Mouse (Mus musculus) macrophage (primary cell): Measurements from ENCODE around the gene 2010111I01Rik. TPM values are rescaled to one million over a fixed set of nuclear protein-coding genes. Genes with fewer than 3 reads are reported as not detected.

ENCODE experiments used
- H3K27ac ChIP-seq: fragments of 350-480 bp; formaldehyde crosslinking; 2 replicates; pipeline ENCODE4 v1.9.0; 2021
- H3K36me3 ChIP-seq: fragments of 350-480 bp; formaldehyde crosslinking; 2 replicates; pipeline ENCODE4 v1.9.0; 2021; ENCODE audit errors: inconsistent target
- H3K4me3 ChIP-seq: fragments of 350-480 bp; formaldehyde crosslinking; 2 replicates; pipeline ENCODE4 v1.9.0; 2021; ENCODE audit errors: inconsistent target
- H3K79me2 ChIP-seq: fragments of 350-480 bp; formaldehyde crosslinking; 2 replicates; pipeline ENCODE4 v1.9.0; 2021; ENCODE audit errors: inconsistent target
- WGBS: methylation state at CpG from one replicate; pipeline ENCODE4 v1.1.7; 2026; ENCODE audit warnings: inconsistent platforms; ENCODE audit not compliant: missing documents; 5-methylcytosine and 5-hydroxymethylcytosine counted together
- polyA plus RNA-seq: library from polyadenylated mRNA; stranded (reverse); fragments of 250-400 nt; gene quantifications from 3 replicates; pipeline ENCODE4 v1.2.4, GENCODE M21; 2018; ENCODE audit warnings: inconsistent platforms

The 2010111I01Rik gene
- polyA plus RNA-seq, 1 experiment from 2014 or later, result 59.3 TPM

DNA sequence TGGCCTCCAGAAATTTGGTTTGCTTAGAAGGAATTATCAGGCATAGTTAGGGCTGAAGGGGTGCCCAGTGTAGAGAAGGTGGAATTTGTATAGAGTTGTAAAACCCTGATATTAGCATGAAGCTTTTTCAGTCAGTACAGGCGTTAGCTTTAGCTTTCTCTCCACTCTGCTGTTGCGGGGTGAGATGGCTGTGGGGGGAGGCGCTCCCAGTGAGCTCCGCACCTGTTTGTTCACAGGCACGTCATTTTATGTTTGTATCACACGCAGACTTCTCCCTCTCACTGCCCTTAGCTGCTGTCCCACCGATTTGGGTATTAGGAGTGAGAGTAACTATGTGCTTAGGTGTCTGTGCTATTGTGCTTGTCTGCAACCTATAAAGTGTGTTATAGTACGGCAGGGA lies 316.5 kb downstream of the 2010111I01Rik start:
- whole genome bisulfite sequencing, result 94% methylated on average over 6 of the region's 8 CpGs
- Histone ChIP-seq H3K36me3 (peaks cover 42% of the 10 kb centered on the region), H3K4me3 (no peak overlapping the region), H3K27ac (no peak overlapping the region), H3K79me2 (peaks cover 98% of the 10 kb centered on the region)

DNA sequence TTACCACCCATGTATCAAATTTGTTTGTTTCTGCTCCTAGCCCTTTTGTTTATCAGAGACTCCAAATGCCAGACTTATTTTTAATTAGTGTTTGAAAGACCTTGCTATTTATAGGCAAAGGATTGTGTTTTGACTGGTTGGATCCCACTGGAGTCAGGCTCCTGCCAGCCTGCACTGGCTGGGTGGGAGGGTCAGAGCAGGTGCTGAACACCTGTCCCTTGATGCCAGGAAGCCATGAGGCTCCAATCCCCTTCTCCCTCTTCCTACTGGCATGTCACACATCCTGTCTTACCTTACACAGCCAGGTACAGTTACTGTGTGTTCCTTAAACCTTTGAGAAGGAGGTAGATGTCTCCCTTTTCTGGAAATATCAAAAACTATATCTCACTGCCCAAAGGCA lies 318.5 kb downstream of the 2010111I01Rik start:
- Histone ChIP-seq H3K4me3 (no peak overlapping the region), H3K36me3 (peaks cover 62% of the 10 kb centered on the region), H3K79me2 (peaks cover 98% of the 10 kb centered on the region), H3K27ac (no peak overlapping the region)

GRCm38 (mm10) chr13:63284748-63285147 lies 320.1 kb downstream of the 2010111I01Rik start:
- Histone ChIP-seq H3K36me3 (peaks cover 77% of the 10 kb centered on the region), H3K79me2 (peaks cover 98% of the 10 kb centered on the region), H3K4me3 (no peak overlapping the region), H3K27ac (no peak overlapping the region)
- 71% methylated on average over 3 of the region's 3 CpGs for WGBS

- Histone ChIP-seq H3K27ac (no peak overlapping the region), H3K79me2 (peaks cover 98% of the 10 kb centered on the region), H3K4me3 (no peak overlapping the region), H3K36me3 (peaks cover 90% of the 10 kb centered on the region)
- WGBS, result 91% methylated on average over 11 of the region's 11 CpGs
These were observed 321.9 kb downstream of the 2010111I01Rik start for GRCm38 (mm10) chr13:63286483-63287102.

GRCm38 (mm10) chr13:63289152-63289551 lies 324.5 kb downstream of the 2010111I01Rik start:
- WGBS, result 94% methylated on average over 4 of the region's 4 CpGs
- Histone ChIP-seq H3K4me3 (no peak overlapping the region), H3K79me2 (peaks cover 98% of the 10 kb centered on the region), H3K27ac (no peak overlapping the region), H3K36me3 (peaks cover 78% of the 10 kb centered on the region)

DNA sequence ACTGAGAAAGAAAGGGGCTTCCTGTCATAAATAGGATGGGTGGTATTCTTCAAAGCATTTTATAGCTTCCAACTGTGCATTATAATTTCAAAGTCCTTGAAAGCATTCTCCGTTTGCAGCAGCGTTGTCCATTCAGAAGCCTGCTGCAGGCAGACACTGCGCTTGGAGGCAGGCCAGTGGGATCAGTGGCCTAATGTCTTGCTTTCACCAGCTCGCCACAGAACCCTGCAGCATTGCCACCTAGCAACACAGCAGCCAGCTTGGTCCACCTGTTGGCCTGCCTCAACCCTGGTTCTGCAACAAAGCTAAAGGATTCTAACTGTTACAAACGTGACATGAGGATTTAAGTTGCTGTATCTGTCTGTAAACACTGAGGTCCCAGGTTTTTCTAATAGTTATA lies 325.0 kb downstream of the 2010111I01Rik start:
- WGBS, result 96% methylated on average over 5 of the region's 5 CpGs
- Histone ChIP-seq H3K4me3 (no peak overlapping the region), H3K36me3 (peaks cover 82% of the 10 kb centered on the region)

GRCm38 (mm10) chr13:63290126-63290525 lies 325.4 kb downstream of the 2010111I01Rik start:
- peaks cover 82% of the 10 kb centered on the region for H3K36me3 ChIP-seq
- H3K79me2 ChIP-seq, result peaks cover 100% of the 10 kb centered on the region
- WGBS, result 94% methylated on average over 4 of the region's 4 CpGs
- no peak overlapping the region for H3K4me3 ChIP-seq
- H3K27ac ChIP-seq, result no peak overlapping the region

More for the DNA sequence above, 325.0 kb downstream of the 2010111I01Rik start:
- Histone ChIP-seq H3K79me2 (peaks cover 100% of the 10 kb centered on the region), H3K27ac (no peak overlapping the region)

- peaks cover 100% of the 10 kb centered on the region for H3K79me2 ChIP-seq
- no peak overlapping the region for H3K4me3 ChIP-seq
- H3K36me3 ChIP-seq, result peaks cover 85% of the 10 kb centered on the region
- H3K27ac ChIP-seq, result no peak overlapping the region
- WGBS, result 92% methylated on average over 6 of the region's 6 CpGs
These were observed 326.3 kb downstream of the 2010111I01Rik start for GRCm38 (mm10) chr13:63291016-63291415.

GRCm38 (mm10) chr13:63293647-63294046 lies 329.0 kb downstream of the 2010111I01Rik start:
- WGBS, result 98% methylated on average over 3 of the region's 3 CpGs
- H3K4me3 ChIP-seq, result no peak overlapping the region
- H3K79me2 ChIP-seq, result peaks cover 92% of the 10 kb centered on the region
- no peak overlapping the region for H3K27ac ChIP-seq
- H3K36me3 ChIP-seq, result peaks cover 86% of the 10 kb centered on the region

DNA sequence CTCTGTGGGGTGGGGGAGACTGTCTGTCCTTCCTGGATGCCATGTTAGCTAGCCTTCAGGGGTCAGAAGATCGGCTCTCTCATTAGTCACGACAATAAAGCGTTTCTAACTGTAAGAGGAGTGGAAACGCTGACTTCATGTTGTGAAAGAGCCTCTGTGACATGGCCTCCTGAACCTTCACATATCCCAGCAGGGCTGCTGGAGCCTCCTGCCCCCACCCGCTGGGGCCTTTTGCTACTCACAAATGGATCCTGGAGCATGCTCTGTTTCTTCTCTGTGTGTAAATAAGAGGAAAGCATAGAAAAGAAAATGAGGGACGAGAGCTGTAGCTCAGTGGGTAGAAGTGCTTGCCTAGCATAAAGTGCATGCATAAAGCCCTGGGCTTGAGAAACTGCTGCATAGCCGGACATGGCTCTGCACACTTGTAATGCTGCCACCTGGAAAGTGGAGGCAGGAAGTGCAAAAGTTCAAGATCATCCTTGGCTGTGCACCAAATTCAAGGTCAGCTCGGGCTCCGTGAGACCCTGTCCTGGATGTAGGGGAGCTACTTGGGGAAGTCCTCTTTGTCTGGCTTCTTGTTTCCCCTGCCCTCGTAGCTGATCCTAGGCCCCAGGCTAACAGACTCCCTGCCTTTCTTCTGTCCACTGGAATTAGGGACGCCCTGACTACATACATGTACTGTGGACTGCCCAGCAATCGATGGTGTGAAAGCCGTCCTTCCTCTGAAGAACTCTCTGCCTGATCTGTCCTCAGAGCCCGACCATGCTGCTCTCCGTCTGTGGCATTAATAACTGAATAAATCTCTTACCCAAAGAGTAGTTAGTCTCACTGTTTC lies 329.9 kb downstream of the 2010111I01Rik start:
- no peak overlapping the region for H3K27ac ChIP-seq
- H3K36me3 ChIP-seq, result peaks cover 86% of the 10 kb centered on the region
- peaks cover 82% of the 10 kb centered on the region for H3K79me2 ChIP-seq
- 78% methylated on average over 15 of the region's 15 CpGs for WGBS
- H3K4me3 ChIP-seq, result no peak overlapping the region

DNA sequence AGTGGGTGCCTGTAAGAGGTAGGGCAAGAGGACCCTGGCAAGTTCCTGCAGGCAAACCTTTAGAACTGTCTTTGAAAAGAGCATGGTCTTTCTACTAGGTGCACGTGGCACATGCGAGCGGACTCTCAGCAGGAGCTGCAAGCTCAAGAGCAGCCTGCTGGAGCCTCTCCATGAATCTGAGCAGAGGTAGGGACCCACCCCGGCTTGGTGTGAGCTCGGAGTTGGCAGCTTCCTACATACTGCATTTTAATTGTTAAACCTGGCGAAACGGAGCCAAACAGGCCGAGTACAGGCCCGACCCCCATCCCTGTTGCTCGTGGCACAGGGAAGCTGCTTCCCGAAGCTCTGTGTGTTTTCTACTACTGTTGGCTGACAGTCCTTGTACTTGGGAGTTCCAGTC lies 331.6 kb downstream of the 2010111I01Rik start:
- 93% methylated on average over 8 of the region's 11 CpGs for WGBS
- H3K27ac ChIP-seq, result no peak overlapping the region
- no peak overlapping the region for H3K4me3 ChIP-seq
- H3K36me3 ChIP-seq, result peaks cover 86% of the 10 kb centered on the region
- H3K79me2 ChIP-seq, result peaks cover 65% of the 10 kb centered on the region

GRCm38 (mm10) chr13:63297003-63297402 lies 332.3 kb downstream of the 2010111I01Rik start:
- peaks cover 87% of the 10 kb centered on the region for H3K36me3 ChIP-seq
- H3K27ac ChIP-seq, result no peak overlapping the region
- 96% methylated on average over 2 of the region's 2 CpGs for WGBS

GRCm38 (mm10) chr13:63297933-63298332 lies 333.2 kb downstream of the 2010111I01Rik start:
- H3K27ac ChIP-seq, result no peak overlapping the region
- peaks cover 95% of the 10 kb centered on the region for H3K36me3 ChIP-seq
- no peak overlapping the region for H3K4me3 ChIP-seq
- H3K79me2 ChIP-seq, result peaks cover 49% of the 10 kb centered on the region
- WGBS, result 91% methylated on average over 3 of the region's 3 CpGs

More at GRCm38 (mm10) chr13:63297003-63297402, 332.3 kb downstream of the 2010111I01Rik start:
- Histone ChIP-seq H3K4me3 (no peak overlapping the region), H3K79me2 (peaks cover 58% of the 10 kb centered on the region)

DNA sequence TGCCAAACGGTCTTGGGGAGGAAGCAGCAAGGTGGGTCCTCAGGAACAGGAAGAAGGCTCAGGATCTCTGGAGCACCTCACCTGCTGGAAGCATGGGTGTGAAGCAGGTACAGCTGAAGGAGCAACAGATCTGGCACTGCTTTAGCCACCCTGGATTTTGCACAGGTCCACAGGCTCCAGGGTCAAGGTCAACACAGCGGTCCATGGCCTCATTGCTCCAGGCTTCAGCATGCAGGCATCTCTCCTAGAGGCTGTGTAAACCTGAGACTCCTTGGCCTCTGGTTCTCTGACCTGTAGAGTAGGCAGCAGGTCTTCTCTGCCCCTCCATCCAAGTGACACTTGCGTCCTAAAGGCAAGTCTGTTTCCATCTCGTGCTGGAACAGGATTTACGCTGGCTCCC lies 334.2 kb downstream of the 2010111I01Rik start:
- peaks cover 99% of the 10 kb centered on the region for H3K36me3 ChIP-seq

GRCm38 (mm10) chr13:63300929-63301328 lies 336.2 kb downstream of the 2010111I01Rik start:
- no peak overlapping the region for H3K27ac ChIP-seq
- H3K4me3 ChIP-seq, result no peak overlapping the region
- H3K79me2 ChIP-seq, result peaks cover 19% of the 10 kb centered on the region
- WGBS, result 95% methylated on average over 7 of the region's 7 CpGs
- peaks cover 97% of the 10 kb centered on the region for H3K36me3 ChIP-seq

More for the DNA sequence above, 334.2 kb downstream of the 2010111I01Rik start:
- 94% methylated on average over 5 of the region's 5 CpGs for WGBS
- Histone ChIP-seq H3K79me2 (peaks cover 39% of the 10 kb centered on the region), H3K27ac (no peak overlapping the region), H3K4me3 (no peak overlapping the region)
